Mouse (Mus musculus): ENCODE results near the gene Sh2d7. TPM values are rescaled to one million over a fixed set of nuclear protein-coding genes. Genes with fewer than 3 reads are reported as not detected.

Sh2d7 gene
- total RNA-seq (2021) = not detected
- long read RNA-seq, experiment 1 = 0 reads
- long read RNA-seq, experiment 2 = 0 reads

DNA sequence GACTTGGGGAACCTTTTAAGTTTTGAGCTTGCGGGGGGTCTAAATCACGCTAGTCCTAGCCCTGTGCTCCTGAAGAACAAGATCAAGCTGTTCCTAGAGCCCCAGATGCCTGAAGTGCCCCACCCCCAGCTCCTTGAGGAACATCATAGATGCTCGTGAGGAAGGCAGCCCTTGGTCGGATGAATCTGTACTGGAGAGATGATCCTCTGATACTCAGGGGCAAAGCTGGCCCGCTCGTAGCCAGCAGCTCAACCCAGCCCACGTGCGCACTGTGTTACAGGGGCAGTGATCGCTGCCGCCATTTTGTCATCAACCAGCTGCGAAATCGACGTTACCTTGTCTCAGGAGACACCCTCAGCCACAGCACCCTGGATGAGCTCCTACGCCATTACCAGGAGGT, at the start of gene Sh2d7:
Gene Sh2d7 (plus strand): TSS at position 301 of the 400 bp plus-strand sequence.
- no peak for DNase-seq (ENCODE audit: low spot score in 2 of 2)

- DNase-seq (ENCODE audit: low spot score in 2 of 2) = no peak
Observed at GRCm38 (mm10) chr9:54489599-54489998, 49.2 kb upstream of the Sh2d7 start.

DNA sequence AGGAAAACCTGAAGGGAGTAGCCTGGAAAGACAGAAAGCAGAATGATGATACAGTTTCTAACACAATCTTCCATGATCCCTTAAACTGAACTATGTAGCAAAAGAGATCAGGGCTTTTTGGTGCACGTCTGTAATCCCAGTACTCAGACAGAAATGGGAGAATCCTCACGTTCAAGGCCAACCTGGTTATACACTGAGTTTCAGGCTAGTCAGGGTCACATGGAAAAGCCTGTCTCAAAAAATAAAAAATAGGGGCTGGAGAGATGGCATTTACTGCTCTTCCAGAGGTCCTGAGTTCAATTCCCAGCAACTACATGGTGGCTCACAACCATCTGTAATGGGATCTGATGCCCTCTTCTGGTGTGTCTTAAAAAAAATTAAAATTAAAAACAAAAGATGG, 48.4 kb upstream of the Sh2d7 start:
- no peak for DNase-seq (ENCODE audit: low spot score in 2 of 2)

- no peak for DNase-seq (ENCODE audit: low spot score in 2 of 2)
Observed at GRCm38 (mm10) chr9:54499291-54499690, 39.5 kb upstream of the Sh2d7 start.

- DNase-seq (ENCODE audit: low spot score in 2 of 2) = no peak
Observed at GRCm38 (mm10) chr9:54499791-54500190, 39.0 kb upstream of the Sh2d7 start.

- peak in 1 of 2 experiments; percentile 51 for DNase-seq (ENCODE audit: low spot score in 2 of 2)
Observed at GRCm38 (mm10) chr9:54500832-54501452, 37.8 kb upstream of the Sh2d7 start.

- peak; percentile 86 to 89 for DNase-seq (ENCODE audit: low spot score in 2 of 2)
Observed at GRCm38 (mm10) chr9:54501453-54502110, 37.2 kb upstream of the Sh2d7 start, which contains the start of gene Dmxl2. Gene Dmxl2 (minus strand): TSS chr9:54501626.

- DNase-seq (ENCODE audit: low spot score in 2 of 2) = no peak
Observed at GRCm38 (mm10) chr9:54502111-54502495, 36.7 kb upstream of the Sh2d7 start.

GRCm38 (mm10) chr9:54502873-54503272, 35.9 kb upstream of the Sh2d7 start:
- DNase-seq (ENCODE audit: low spot score in 2 of 2) = no peak

- DNase-seq (ENCODE audit: low spot score in 2 of 2) = no peak
Observed at GRCm38 (mm10) chr9:54515991-54516390, 22.8 kb upstream of the Sh2d7 start.

DNA sequence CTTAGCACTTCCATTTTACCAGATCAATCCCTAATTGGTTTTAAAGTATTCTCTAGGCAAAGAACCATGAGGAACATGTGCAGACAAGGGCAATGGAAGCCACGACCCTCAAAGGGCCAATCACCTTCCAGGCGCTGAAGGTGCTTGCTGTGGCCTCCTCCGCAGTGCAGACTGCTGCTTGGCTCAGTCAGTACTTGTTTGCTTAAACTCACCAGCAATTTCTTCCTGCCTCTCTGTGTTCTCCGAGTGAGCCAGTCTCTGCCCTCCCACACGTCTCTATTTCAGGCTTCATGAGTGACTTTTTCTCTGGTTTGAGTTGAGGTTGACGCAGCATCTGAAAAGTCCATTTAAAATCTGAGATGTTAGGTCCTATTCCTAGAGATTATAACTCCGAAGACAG, 19.9 kb upstream of the Sh2d7 start:
- DNase-seq (ENCODE audit: low spot score in 2 of 2) = no peak

GRCm38 (mm10) chr9:54520286-54520685, 18.5 kb upstream of the Sh2d7 start:
- no peak for DNase-seq (ENCODE audit: low spot score in 2 of 2)

DNA sequence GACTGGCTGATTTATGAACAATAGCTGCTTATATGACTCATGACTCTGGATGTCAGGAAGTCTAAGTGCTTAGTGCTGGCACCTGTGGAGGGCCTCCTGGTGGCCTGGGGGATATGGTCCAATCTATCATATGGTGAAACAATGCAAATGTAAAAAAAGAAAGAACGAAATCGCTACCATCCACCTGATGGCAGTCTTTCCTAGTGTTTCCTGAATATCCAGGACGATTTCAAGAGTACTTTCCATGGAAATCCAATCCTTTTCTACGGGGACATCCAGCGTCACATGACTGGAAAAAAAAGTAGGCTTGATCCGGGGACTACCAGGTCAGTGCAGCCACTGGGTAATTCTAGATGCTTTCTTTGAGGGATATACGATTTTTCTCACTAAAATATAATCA, 11.1 kb upstream of the Sh2d7 start:
- DNase-seq (ENCODE audit: low spot score in 2 of 2) = no peak

- no peak for DNase-seq (ENCODE audit: low spot score in 2 of 2)
Observed at GRCm38 (mm10) chr9:54529950-54530349, 8.8 kb upstream of the Sh2d7 start.

DNA sequence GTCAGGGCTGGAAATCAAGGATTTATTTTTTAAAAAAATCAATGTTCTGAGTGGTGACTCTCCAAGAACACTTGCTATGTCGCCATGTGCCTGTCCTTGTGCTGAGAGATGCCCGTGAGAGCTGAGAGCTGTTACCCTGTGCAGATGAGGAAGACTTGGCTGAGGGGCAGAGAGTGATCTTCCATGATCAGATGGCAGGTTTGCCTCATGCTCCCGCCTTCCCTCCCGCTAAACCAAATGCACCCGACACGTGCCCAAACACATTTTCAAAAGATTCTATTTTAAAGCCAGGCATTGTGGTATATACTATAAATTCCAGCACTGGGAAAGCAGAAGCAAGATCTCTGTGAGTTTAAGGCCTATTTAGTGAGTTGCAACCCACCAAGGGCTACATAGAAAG, 7.9 kb upstream of the Sh2d7 start:
- DNase-seq (ENCODE audit: low spot score in 2 of 2) = no peak

DNA sequence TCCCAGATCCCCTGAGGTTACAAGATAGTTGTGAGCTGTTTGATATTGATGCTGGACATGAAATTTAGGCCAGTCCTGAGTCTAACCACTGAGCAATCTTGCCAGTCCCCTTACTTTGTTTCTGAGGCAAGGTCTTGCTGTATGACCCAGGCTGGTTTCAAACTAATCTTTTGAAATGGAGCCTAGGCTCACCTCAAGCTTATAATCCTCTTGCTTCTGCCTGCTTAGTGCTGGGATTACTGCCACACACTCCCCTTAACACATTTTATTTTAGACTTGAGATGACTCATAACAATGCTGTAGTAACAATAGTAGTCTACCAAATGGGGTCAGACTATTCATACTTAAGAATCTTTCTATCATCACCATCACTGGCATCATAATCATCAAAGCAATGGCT, 7.4 kb upstream of the Sh2d7 start:
- no peak for DNase-seq (ENCODE audit: low spot score in 2 of 2)

DNA sequence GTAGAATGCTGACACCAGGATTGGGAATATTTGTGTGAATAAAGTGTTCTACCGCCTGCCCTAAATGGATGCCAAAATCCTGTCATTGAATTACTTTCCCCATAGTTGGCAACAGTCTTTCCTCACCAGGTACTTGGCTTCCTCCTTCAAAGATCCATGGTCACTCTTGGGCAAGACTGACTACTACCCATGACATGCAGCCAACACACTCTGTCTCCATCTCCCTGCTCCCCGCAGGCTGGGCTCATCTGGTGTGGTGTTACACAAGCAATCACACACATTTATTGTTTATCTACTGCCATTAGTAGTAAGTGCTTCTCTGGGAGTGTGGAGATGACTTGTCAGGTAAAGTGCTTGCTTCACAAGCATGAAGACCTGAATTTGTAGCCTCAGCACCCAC, 5.9 kb upstream of the Sh2d7 start:
- DNase-seq (ENCODE audit: low spot score in 2 of 2) = no peak

DNA sequence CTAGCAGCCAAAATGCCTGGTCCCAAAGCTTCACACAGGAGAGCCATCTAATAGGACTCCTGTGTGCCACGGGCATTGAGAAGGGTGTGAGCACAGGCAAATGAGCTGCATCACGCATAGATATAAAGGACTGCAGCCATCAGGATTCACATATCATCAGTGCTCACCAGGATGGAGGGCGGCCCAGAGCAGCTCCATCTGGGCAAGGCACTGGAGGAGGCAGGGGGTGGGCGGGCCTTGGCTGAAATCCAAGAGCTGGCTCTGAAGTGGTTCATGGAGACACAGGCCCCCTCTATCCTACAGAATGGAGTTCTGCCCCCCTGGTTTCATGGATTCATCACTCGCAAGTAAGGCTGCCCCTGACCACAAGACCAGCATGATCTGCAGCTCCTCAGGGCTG, 4.8 kb upstream of the Sh2d7 start:
- no peak for DNase-seq (ENCODE audit: low spot score in 2 of 2)

GRCm38 (mm10) chr9:54536236-54536635, 2.5 kb upstream of the Sh2d7 start:
- no peak for DNase-seq (ENCODE audit: low spot score in 2 of 2)

- no peak for DNase-seq (ENCODE audit: low spot score in 2 of 2)
Observed at GRCm38 (mm10) chr9:54537030-54537429, 1.8 kb upstream of the Sh2d7 start.

GRCm38 (mm10) chr9:54537480-54537879, 1.3 kb upstream of the Sh2d7 start:
- DNase-seq (ENCODE audit: low spot score in 2 of 2) = no peak

- DNase-seq (ENCODE audit: low spot score in 2 of 2) = no peak
Observed at GRCm38 (mm10) chr9:54538244-54538643, 540 bp upstream of the Sh2d7 start.

GRCm38 (mm10) chr9:54540801-54541200, 2.0 kb downstream of the Sh2d7 start:
- DNase-seq (ENCODE audit: low spot score in 2 of 2) = no peak
